Mouse (Mus musculus) spleen, adult 2 months (tissue): Measurements from ENCODE around the gene Tmem131. TPM values are rescaled to one million over a fixed set of nuclear protein-coding genes. Genes with fewer than 3 reads are reported as not detected.

Source experiments
- DNase-seq, 2 experiments: peaks; one replicate each; pipeline versions ENCODE4 v3.0.0 to v3.0.0-alpha.2; 2012 to 2021; ENCODE audit warnings: low spot score in 2 of 2, low read depth in 1 of 2
- H3K27ac ChIP-seq: fragments of 200-500 bp; 2 replicates; pipeline ENCODE4 v1.5.1; 2012; ENCODE audit warnings: low read length, inconsistent platforms; ENCODE audit not compliant: insufficient read depth
- H3K27me3 ChIP-seq: fragments of 200-500 bp; 2 replicates; pipeline ENCODE4 v1.6.1; 2012; ENCODE audit warnings: mild to moderate bottlenecking, moderate library complexity, low read length, inconsistent platforms; ENCODE audit not compliant: control insufficient read depth, insufficient read depth
- H3K36me3 ChIP-seq: fragments of 200-500 bp; 2 replicates; pipeline ENCODE4 v1.6.1; 2012; ENCODE audit warnings: mild to moderate bottlenecking, low read length, inconsistent platforms; ENCODE audit not compliant: control insufficient read depth, insufficient read depth
- H3K4me1 ChIP-seq: fragments of 200-500 bp; 2 replicates; pipeline ENCODE4 v1.6.1; 2011; ENCODE audit warnings: inconsistent platforms; ENCODE audit not compliant: control insufficient read depth, insufficient read depth, insufficient read length
- H3K4me3 ChIP-seq: fragments of 200-500 bp; 2 replicates; pipeline ENCODE4 v1.5.1; 2011; ENCODE audit warnings: mild to moderate bottlenecking, inconsistent platforms; ENCODE audit not compliant: insufficient read depth, insufficient read length; ENCODE audit errors: extremely low read depth
- CTCF ChIP-seq: fragments of 200-500 bp; IDR thresholded peaks from 2 replicates; pipeline ENCODE4 v1.5.1; 2011; ENCODE audit warnings: mild to moderate bottlenecking, inconsistent platforms; ENCODE audit not compliant: insufficient read depth, insufficient read length, insufficient replicate concordance; ENCODE audit errors: extremely low read depth
- POLR2A ChIP-seq: fragments of 200-500 bp; IDR thresholded peaks from 2 replicates; pipeline ENCODE4 v1.6.1; 2011; ENCODE audit warnings: low read depth, low read length, inconsistent platforms
- WGBS: fragments of 180-500 bp; shearing (Covaris S2); methylation state at CpG from one replicate; pipeline ENCODE4 v1.1.7; 2018; 5-methylcytosine and 5-hydroxymethylcytosine counted together
- polyA plus RNA-seq: library from polyadenylated mRNA; depleted of rRNA; stranded (reverse); fragments of >200 nt; gene quantifications from 2 replicates; pipeline ENCODE4 v1.2.3, GENCODE M21; 2012

The Tmem131 gene
- polyA plus RNA-seq, 1 experiment = 23.7 TPM

DNA sequence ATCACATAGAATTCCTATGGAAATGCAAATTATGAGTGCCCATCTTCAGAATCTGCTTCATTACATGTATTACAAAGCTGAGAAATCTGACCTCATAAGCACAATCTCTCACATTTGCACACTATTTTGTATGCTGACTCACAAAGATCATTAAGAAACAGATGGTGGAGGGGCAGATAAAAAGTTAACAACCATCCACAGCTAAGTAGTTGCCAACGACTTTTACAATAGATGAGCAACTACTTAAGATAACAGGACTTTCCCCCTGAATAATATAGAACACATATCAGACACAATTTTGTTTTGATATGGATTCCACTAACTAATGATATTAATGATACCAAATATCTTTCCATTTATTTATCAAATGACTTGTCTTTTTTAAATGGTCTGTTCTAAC is 66.3 kb downstream of the Tmem131 start:
- H3K4me1 ChIP-seq = 0 out of 2 replicates have a peak, but pooled peaks cover 2% of the 10 kb centered on the region
- WGBS = 81% methylated on average over 1 of the region's 1 CpGs
- peaks cover under 1% of the 10 kb centered on the region; the same call in 1 of the 2 replicates for H3K36me3 ChIP-seq
- H3K27ac ChIP-seq = no peak overlapping the region
- H3K27me3 ChIP-seq = no peaks in the 10 kb centered on the region
- DNase-seq = no peak
- TF ChIP-seq CTCF (no peak), POLR2A (no peak)
- no peak overlapping the region for H3K4me3 ChIP-seq

DNA sequence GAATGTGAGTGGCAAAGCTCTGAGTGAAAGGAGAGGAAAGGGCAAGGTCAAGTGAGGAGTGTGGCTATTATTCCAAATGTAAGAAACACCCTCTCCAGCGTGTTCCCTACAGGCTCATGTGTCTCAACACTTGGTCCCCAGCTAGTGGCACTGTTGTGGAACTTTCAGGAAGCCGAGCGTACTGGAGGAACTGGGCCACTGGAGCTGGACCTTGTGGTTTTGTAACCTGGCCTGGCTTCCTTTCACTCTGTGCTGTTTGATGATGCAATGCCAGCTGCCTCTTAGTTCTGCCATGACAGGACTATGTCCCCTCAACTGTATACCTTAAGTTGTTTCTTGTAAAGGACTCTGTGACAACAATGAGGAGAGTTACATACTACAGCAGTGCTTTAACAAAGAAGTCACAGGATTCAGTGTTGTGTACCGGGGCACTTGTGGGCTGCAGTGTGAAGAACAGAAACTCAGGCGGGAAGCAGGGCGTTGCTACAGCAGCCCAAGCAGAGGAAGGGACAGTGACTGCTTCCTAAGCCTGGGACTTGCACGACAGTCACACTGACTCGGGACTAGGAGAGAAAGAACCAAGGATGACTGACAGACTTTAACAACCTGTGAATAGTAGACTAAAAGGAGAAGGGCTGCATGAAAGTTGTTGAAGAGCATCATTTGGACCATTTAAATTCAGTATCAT is 68.4 kb downstream of the Tmem131 start:
- Histone ChIP-seq H3K4me1 (no peaks in the 10 kb centered on the region), H3K27me3 (no peaks in the 10 kb centered on the region), H3K4me3 (no peak overlapping the region), H3K36me3 (peaks cover 2% of the 10 kb centered on the region; the same call in 1 of the 2 replicates), H3K27ac (no peak overlapping the region)
- TF ChIP-seq CTCF = no peak
- no peak for TF ChIP-seq POLR2A
- no peak for DNase-seq
- WGBS = 41% methylated on average over 8 of the region's 8 CpGs

DNA sequence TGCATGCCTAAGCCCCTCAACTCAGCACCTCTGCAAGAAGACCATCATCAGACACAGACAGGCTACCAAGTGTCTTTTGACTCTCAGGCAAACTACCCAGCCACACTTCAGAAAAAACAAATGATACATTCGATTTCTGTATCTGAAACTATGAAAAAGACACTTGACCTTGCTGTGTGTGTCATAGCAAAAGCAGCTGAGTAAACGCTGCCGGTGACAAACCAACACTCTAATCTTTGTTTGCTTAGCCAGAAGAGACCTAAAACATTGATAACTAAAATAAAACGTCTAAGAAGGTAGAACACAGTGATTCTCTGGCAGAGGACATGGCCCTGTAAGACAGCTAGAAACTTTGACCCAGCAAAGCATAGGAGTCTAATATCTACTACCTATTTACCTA is 72.2 kb downstream of the Tmem131 start:
- no peak for DNase-seq
- WGBS = 76% methylated on average over 4 of the region's 4 CpGs
- TF ChIP-seq POLR2A = no peak
- TF ChIP-seq CTCF = no peak

DNA sequence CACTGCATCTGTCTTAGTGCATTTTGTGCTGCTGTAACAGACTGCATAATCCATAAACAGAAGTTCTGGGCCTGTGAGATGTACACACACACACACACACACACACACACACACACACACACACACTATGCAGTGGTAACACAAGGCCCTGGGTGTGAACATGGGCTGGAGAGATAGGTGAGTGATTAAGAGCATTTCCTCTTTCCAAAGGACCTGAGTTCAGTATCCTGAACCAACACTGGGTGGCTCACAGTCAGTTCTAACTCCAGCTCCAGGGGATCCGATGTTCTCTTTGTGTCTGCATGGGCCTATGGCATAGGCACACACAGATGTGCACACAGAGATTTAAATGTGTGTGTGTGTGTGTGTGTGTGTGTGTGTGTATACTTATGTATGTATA is 72.9 kb downstream of the Tmem131 start:
- 80% methylated on average over 1 of the region's 1 CpGs for WGBS
- no peak for TF ChIP-seq POLR2A
- no peak for TF ChIP-seq CTCF
- Histone ChIP-seq H3K4me3 (no peak overlapping the region), H3K27me3 (no peaks in the 10 kb centered on the region), H3K4me1 (no peaks in the 10 kb centered on the region), H3K36me3 (peaks cover 6% of the 10 kb centered on the region; the same call in 1 of the 2 replicates), H3K27ac (no peak overlapping the region)
- DNase-seq = no peak

More for the DNA sequence above, 72.2 kb downstream of the Tmem131 start:
- Histone ChIP-seq H3K4me1 (no peaks in the 10 kb centered on the region), H3K4me3 (no peak overlapping the region), H3K27ac (no peak overlapping the region), H3K36me3 (peaks cover 6% of the 10 kb centered on the region; the same call in 1 of the 2 replicates), H3K27me3 (no peaks in the 10 kb centered on the region)

DNA sequence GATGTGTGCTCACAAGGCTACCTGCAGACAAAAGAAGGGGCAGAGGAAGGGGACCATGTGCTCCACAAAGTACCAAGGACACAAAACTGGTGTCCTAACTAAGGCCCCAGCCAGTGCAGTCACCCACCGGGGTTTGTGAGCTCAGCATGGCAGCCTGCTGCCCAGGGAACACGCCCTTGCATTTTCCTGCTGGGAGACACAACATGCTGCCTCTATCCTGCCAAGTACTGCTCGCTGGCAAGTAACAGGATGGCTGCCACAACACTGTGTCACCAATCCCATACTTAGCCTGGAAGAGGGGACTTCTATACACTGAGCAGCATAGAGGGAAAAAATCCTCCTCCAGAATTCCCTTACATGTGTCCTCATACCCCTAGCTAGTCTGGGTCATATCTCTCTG is 78.7 kb downstream of the Tmem131 start:
- 91% methylated on average over 3 of the region's 3 CpGs for WGBS
- no peak for TF ChIP-seq POLR2A
- DNase-seq = no peak
- Histone ChIP-seq H3K27ac (no peak overlapping the region), H3K4me1 (no peaks in the 10 kb centered on the region), H3K4me3 (no peak overlapping the region), H3K36me3 (peaks cover 3% of the 10 kb centered on the region; the same call in 1 of the 2 replicates), H3K27me3 (no peaks in the 10 kb centered on the region)

DNA sequence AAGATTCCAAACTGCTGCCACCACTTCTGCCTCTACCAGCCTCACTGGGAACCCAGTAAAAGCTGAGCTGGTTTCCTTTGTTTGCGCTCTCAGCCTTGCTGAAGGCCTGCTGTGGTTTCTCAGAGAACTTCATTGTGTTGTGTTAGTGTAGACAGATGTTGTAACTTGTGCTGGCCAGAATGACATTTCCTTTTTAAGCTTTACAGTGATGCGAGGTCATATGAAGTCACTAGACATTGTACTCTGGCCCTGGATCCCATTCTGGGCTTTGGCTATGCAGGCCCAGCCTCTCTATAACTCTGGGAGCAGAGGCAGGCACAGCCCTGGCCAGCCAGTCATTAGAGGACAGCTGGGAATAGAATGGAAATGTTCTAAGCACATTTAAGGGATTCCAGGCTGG is 81.7 kb downstream of the Tmem131 start:
- Histone ChIP-seq H3K27ac (no peak overlapping the region), H3K4me1 (no peaks in the 10 kb centered on the region), H3K27me3 (no peaks in the 10 kb centered on the region), H3K4me3 (no peak overlapping the region), H3K36me3 (no peaks in the 10 kb centered on the region; the same call in 1 of the 2 replicates)
- no peak for TF ChIP-seq POLR2A
- TF ChIP-seq CTCF = no peak
- 58% methylated on average over 2 of the region's 2 CpGs for WGBS
- no peak for DNase-seq

DNA sequence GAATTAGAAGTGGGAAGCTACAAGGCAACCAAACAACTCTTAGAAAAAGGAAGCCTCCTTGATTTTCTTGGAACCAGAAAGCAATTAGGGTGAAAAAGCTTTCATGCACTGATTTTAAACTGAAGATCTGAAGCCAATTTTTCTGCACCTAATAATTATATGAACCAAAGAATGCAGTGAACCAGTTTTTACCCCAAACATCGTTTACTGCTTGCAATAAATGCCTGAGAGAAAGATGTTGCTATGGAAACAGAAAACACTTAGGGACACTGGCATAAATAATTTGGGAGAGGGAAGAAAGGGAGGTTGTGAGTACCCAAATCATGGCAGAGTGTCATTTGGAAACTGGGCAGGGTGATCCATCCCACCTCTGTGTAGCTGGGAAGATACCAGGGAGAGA is 82.6 kb downstream of the Tmem131 start:
- Histone ChIP-seq H3K27me3 (no peaks in the 10 kb centered on the region), H3K27ac (no peak overlapping the region), H3K36me3 (no peaks in the 10 kb centered on the region; the same call in 1 of the 2 replicates), H3K4me1 (no peaks in the 10 kb centered on the region), H3K4me3 (no peak overlapping the region)
- TF ChIP-seq POLR2A (no peak), CTCF (no peak)
- no peak for DNase-seq
- WGBS = 41% methylated on average over 1 of the region's 1 CpGs
